Mouse (Mus musculus) ES-E14 (cell line): ENCODE measurements around the gene Psors1c2. TPM values are rescaled to one million over a fixed set of nuclear protein-coding genes. Genes with fewer than 3 reads are reported as not detected.
"Not testable (repeated sequence)": the region's sequence is repeated elsewhere in the genome, so short reads cannot be mapped to it uniquely, and the experiment has no call there.

Experiments
- DNase-seq: peaks from one replicate; pipeline ENCODE4 v3.0.0-alpha.2; 2013; ENCODE audit warnings: low read depth, low spot score
- H3K27ac ChIP-seq: 2 replicates; pipeline ENCODE4 v1.5.1; 2012; ENCODE audit warnings: low read depth, mild to moderate bottlenecking, low read length, moderate library complexity, mixed read lengths; ENCODE audit not compliant: poor library complexity, insufficient read depth, severe bottlenecking
- H3K36me3 ChIP-seq: 2 replicates; pipeline ENCODE4 v1.6.1; 2012; ENCODE audit warnings: mild to moderate bottlenecking, low read length, moderate library complexity, mixed read lengths; ENCODE audit not compliant: control insufficient read depth, poor library complexity, insufficient read depth, severe bottlenecking
- H3K4me1 ChIP-seq, 2 experiments: fragments of 150-350 bp in 1 of 2; sonication (generic) in 1 of 2; 2 replicates each; pipeline ENCODE4 v1.6.1; 2012; ENCODE audit warnings: low read length in 2 of 2, mild to moderate bottlenecking in 1 of 2, mixed read lengths in 1 of 2; ENCODE audit not compliant: control insufficient read depth in 2 of 2, insufficient read depth in 2 of 2, poor library complexity in 1 of 2
- H3K4me3 ChIP-seq, 2 experiments: fragments of 150-350 bp in 1 of 2; sonication (generic) in 1 of 2; 2 replicates each; pipeline ENCODE4 v1.5.1; 2012; ENCODE audit warnings: low read length in 2 of 2, low read depth in 1 of 2, mild to moderate bottlenecking in 1 of 2, mixed read lengths in 1 of 2; ENCODE audit not compliant: insufficient read depth in 1 of 2, poor library complexity in 1 of 2, severe bottlenecking in 1 of 2
- H3K9ac ChIP-seq: 2 replicates; pipeline ENCODE4 v1.6.1; 2012; ENCODE audit warnings: low read depth, mild to moderate bottlenecking, low read length, mixed read lengths; ENCODE audit not compliant: poor library complexity, insufficient read depth, severe bottlenecking
- H3K9me3 ChIP-seq: fragments of 150-350 bp; sonication (generic); 2 replicates; pipeline ENCODE4 v1.6.1; 2012; ENCODE audit warnings: low read depth, mild to moderate bottlenecking, low read length; ENCODE audit not compliant: control insufficient read depth, insufficient read depth
- CHD2 ChIP-seq: IDR thresholded peaks from 2 replicates; pipeline ENCODE4 v1.6.1; 2014; ENCODE audit warnings: mild to moderate bottlenecking, low read depth, low read length, inconsistent platforms
- HCFC1 ChIP-seq: IDR thresholded peaks from 2 replicates; pipeline ENCODE4 v1.6.1; 2012; ENCODE audit warnings: low read length, inconsistent platforms, borderline replicate concordance; ENCODE audit not compliant: insufficient read depth
- MAFK ChIP-seq: IDR thresholded peaks from 2 replicates; pipeline ENCODE4 v1.6.1; 2014; ENCODE audit warnings: mild to moderate bottlenecking, low read depth, low read length, inconsistent platforms; ENCODE audit not compliant: insufficient read depth
- ZC3H11A ChIP-seq: IDR thresholded peaks from 2 replicates; pipeline ENCODE4 v1.6.1; 2012; ENCODE audit warnings: low read depth, mild to moderate bottlenecking, inconsistent platforms, low read length, borderline replicate concordance
- ZNF384 ChIP-seq: IDR thresholded peaks from 2 replicates; pipeline ENCODE4 v1.6.1; 2012; ENCODE audit warnings: low read depth, low read length, inconsistent platforms
- in situ Hi-C, 2 experiments: fragments of 600-800 bp; cut with MboI; formaldehyde crosslinking; loops; one replicate each; pipeline ENCODE4 v1.15.1; 2025; ENCODE audit warnings: low sequenced_read_pairs in 2 of 2, inconsistent platforms in 1 of 2; ENCODE audit not compliant: unreplicated experiment in 2 of 2
- total RNA-seq: library from RNA; depleted of rRNA; stranded (reverse); fragments of 300-350 nt; gene quantifications from 2 replicates; pipeline ENCODE4 v1.2.3, GENCODE M21; 2012

Gene Psors1c2
- total RNA-seq, 1 experiment = 8.9 TPM

DNA sequence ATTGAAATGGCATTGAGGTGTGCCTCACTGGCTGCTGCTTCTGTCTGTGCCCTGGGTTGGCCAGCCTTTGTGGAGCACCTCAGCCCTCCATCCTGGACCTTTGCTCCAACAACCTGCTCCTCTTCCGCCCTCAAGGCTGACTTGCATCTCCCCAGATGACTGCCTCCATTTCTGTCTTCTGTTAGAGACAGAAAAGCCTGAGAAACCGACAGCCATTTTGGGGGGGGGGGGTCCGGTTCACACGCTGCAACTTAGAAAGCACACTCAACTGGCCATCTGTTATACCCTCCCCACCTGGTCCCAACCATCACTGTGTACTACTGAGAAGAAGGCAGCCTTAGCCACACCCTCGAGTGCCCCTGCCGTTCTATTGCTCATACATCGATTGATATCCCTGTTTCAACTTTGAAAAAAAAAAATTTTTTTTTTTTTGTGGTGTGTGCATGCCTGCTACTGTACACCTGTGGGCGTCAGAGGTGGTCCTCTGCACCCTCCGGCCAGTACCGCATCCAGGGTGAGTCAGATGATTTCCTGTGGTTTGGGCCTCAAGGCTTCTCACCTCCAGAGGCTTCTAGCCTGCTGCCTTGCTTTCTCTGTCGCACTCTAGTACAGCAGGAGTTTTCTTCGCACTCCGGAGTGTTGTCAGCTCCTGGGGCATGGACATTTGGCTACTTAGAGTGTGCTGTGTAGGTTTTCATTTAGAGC, 25.3 kb upstream of the Psors1c2 start:
- Histone ChIP-seq H3K9ac (peak overlapping the region; percentile 87), H3K27ac (peak overlapping the region; percentile 100; the same call in 1 of the 2 replicates), H3K4me1 (peaks cover 7 to 12% of the 10 kb centered on the region in 2 experiments), H3K4me3 (peak overlapping the region; percentile 79 to 88), H3K36me3 (peaks cover 43% of the 10 kb centered on the region), H3K9me3 (no peaks in the 10 kb centered on the region)
- in situ Hi-C loops = no loop called here
- no peak for DNase-seq
- TF ChIP-seq ZC3H11A (no peak), ZNF384 (peak; percentile 94), CHD2 (no peak), HCFC1 (0 out of 2 replicates have a peak, but pooled peaks have one; percentile 44), MAFK (no peak)

DNA sequence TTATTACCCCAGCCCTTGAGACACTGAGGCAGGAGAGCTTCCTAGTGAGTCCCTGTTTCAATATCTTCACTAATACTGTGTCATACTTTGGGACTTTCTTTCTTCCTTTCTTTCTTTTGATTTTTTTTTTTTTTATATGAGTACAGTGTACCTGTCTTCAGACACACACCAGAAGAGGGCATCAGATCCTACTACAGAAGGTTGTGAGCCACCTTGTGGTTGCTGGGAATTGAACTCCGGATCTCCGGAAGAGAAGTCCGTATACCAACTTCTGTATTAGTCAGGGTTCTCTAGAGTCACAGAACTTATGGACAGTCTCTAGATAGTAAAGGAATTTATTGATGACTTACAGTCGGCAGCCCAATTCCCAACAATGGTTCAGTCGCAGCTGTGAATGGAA, 24.7 kb upstream of the Psors1c2 start:
- Histone ChIP-seq H3K4me3 (peak overlapping the region; percentile 79 to 88), H3K27ac (peak overlapping the region; percentile 100; the same call in 1 of the 2 replicates), H3K9ac (peak overlapping the region; percentile 87), H3K36me3 (peaks cover 49% of the 10 kb centered on the region)
- H3K4me1 ChIP-seq, in situ Hi-C loops, H3K9me3 ChIP-seq, DNase-seq: not testable (repeated sequence)
- peak; percentile 68 for TF ChIP-seq ZNF384
- TF ChIP-seq ZC3H11A = peak; percentile 36; the same call in 1 of the 2 replicates

DNA sequence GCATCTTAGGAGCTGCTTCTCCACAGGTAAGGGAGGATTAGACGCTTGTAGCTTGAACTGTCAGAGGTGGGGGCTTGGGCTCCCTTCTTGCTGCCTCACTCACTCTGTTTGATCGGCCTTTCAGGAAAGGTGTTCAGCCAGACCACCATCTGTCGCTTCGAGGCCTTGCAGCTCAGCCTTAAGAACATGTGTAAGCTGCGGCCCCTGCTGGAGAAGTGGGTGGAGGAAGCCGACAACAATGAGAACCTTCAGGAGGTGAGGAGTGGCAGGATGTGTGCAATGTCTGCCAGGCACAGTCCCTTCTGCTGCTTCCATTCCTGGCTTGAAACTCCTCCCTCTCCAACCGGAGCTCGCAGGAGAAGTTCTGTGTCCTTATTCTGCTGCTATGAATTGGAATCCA, 23.7 kb upstream of the Psors1c2 start:
- Histone ChIP-seq H3K4me3 (peak overlapping the region; percentile 18 to 79), H3K27ac (peak overlapping the region; percentile 88), H3K9me3 (no peaks in the 10 kb centered on the region), H3K36me3 (peaks cover 52% of the 10 kb centered on the region), H3K4me1 (peaks cover 6 to 10% of the 10 kb centered on the region in 2 experiments), H3K9ac (peak overlapping the region; percentile 69; the same call in 1 of the 2 replicates)
- DNase-seq = no peak
- in situ Hi-C loops = no loop called here
- TF ChIP-seq HCFC1 = 0 out of 2 replicates have a peak, but pooled peaks have one; percentile 20
- TF ChIP-seq MAFK = no peak
- peak; percentile 93 for TF ChIP-seq ZC3H11A
- TF ChIP-seq ZNF384 = peak; percentile 56; the same call in 1 of the 2 replicates

- no peak overlapping the region for H3K27ac ChIP-seq
- TF ChIP-seq MAFK (no peak), CHD2 (no peak), ZNF384 (no peak), HCFC1 (no peak), ZC3H11A (no peak)
- no peak overlapping the region for H3K4me3 ChIP-seq
- no peaks in the 10 kb centered on the region for H3K9me3 ChIP-seq
- no peak overlapping the region for H3K9ac ChIP-seq
- DNase-seq = no peak
- H3K4me1 ChIP-seq = peaks cover 10 to 12% of the 10 kb centered on the region in 2 experiments
- H3K36me3 ChIP-seq = peaks cover 47% of the 10 kb centered on the region
- in situ Hi-C loops = no loop called here
Measured at GRCm38 (mm10) chr17:35512916-35513626, 19.9 kb upstream of the Psors1c2 start.
